Mouse (Mus musculus) liver, embryonic 14.5 days (tissue): Measurements from ENCODE around the gene Sdhd.

Experiments
- CTCF ChIP-seq: IDR thresholded peaks from 2 replicates; pipeline ENCODE4 v1.5.1; 2016; ENCODE audit warnings: antibody characterized with exemption, low read depth, control low read depth
- EP300 ChIP-seq: IDR thresholded peaks from 2 replicates; pipeline ENCODE4 v1.6.1; 2016; ENCODE audit warnings: antibody characterized with exemption, low read depth

- TF ChIP-seq CTCF (no peak), EP300 (no peak)
Observed at GRCm38 (mm10) chr9:50555094-50555446, 48.5 kb downstream of the Sdhd start, which contains the start of gene Bco2.
